Mouse (Mus musculus): ENCODE data around the gene Cpne7.

DNA sequence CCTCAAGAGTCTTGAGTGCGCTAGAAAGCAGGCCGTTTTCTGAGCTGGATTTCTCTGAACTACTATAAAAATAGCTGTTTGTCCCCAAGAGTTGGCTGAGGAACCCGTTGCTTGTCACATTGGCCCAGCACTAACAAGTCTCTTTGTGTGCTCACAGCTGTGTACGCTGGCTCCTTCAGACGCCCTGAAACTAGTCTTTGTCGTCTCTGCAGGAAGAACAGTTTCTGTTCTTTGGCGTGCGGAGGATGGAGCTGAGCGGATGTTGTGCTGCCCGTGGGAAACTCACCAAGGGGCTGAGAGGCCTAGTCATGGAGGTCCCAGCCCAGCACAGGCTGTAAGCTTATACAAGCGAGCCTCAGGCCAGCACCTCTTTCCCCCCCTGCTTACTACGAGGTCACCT is 33.6 kb upstream of the Cpne7 start:
- TF ChIP-seq CTCF (IDR thresholded peaks at IDR 0.05; ENCODE audit: low read depth, low read length) = no peak
- TF ChIP-seq POLR2A (IDR thresholded peaks at IDR 0.05; ENCODE audit: extremely low read depth, insufficient read depth, low read length) = no peak

All from liver, adult 2 months (tissue).